Mouse (Mus musculus) MEL (cell line): ENCODE measurements at regions not wholly inside any gene's neighbourhood (a gene's known extent, or its start where the extent isn't known, plus 50 kb on each side); places are given as distances from the start of the nearest gene placed in this dataset.

Source experiments
- DNase-seq: peaks from one replicate; pipeline ENCODE4 v3.0.0; 2011; ENCODE audit warnings: low read depth, low spot score
- H3K27ac ChIP-seq: 2 replicates; pipeline ENCODE4 v1.5.1; 2012; ENCODE audit warnings: low read depth, mild to moderate bottlenecking, control low read depth, low read length, moderate library complexity; ENCODE audit not compliant: control insufficient read depth
- H3K27me3 ChIP-seq, 2 experiments: fragments of 150-350 bp in 1 of 2; sonication (generic) in 1 of 2; 2 replicates each; pipeline ENCODE4 v1.6.1; 2012; ENCODE audit warnings: low read length in 2 of 2, mild to moderate bottlenecking in 2 of 2, improper control_type of control experiment in 1 of 2, moderate library complexity in 1 of 2; ENCODE audit not compliant: insufficient read depth in 2 of 2, control insufficient read depth in 1 of 2
- H3K36me3 ChIP-seq, 2 experiments: 2 replicates each; pipeline ENCODE4 v1.6.1; 2012 to 2014; ENCODE audit warnings: low read length in 2 of 2, improper control_type of control experiment in 1 of 2, inconsistent platforms in 1 of 2, mild to moderate bottlenecking in 1 of 2; ENCODE audit not compliant: insufficient read depth in 2 of 2, control insufficient read depth in 1 of 2
- H3K4me1 ChIP-seq, 2 experiments: fragments of 150-350 bp in 1 of 2; sonication (generic) in 1 of 2; 2 replicates each; pipeline ENCODE4 v1.6.1; 2012; ENCODE audit warnings: low read length in 2 of 2, improper control_type of control experiment in 1 of 2, mild to moderate bottlenecking in 1 of 2; ENCODE audit not compliant: insufficient read depth in 2 of 2, control insufficient read depth in 1 of 2
- H3K4me3 ChIP-seq, 2 experiments: fragments of 150-350 bp in 1 of 2; sonication (generic) in 1 of 2; 2 replicates each; pipeline ENCODE4 v1.5.1; 2012; ENCODE audit warnings: low read depth in 2 of 2, low read length in 2 of 2, mild to moderate bottlenecking in 2 of 2, moderate library complexity in 2 of 2, control low read depth in 1 of 2, improper control_type of control experiment in 1 of 2; ENCODE audit not compliant: control insufficient read depth in 1 of 2, insufficient read depth in 1 of 2
- H3K79me2 ChIP-seq: 2 replicates; pipeline ENCODE4 v1.6.1; 2012; ENCODE audit warnings: mild to moderate bottlenecking, low read length, moderate library complexity; ENCODE audit not compliant: control insufficient read depth, poor library complexity, insufficient read depth
- H3K9ac ChIP-seq: 2 replicates; pipeline ENCODE4 v1.6.1; 2012; ENCODE audit warnings: low read depth, mild to moderate bottlenecking, control low read depth, low read length, moderate library complexity; ENCODE audit not compliant: control insufficient read depth, poor library complexity, severe bottlenecking
- H3K9me3 ChIP-seq: fragments of 150-350 bp; sonication (generic); replicated peaks from 2 replicates; pipeline ENCODE4 v1.6.1; 2012; ENCODE audit warnings: mild to moderate bottlenecking, low read length, improper control_type of control experiment, moderate library complexity; ENCODE audit not compliant: insufficient read depth
- BHLHE40 ChIP-seq: IDR thresholded peaks from 2 replicates; pipeline ENCODE4 v1.6.1; 2012; ENCODE audit warnings: low read depth, mild to moderate bottlenecking, inconsistent platforms, low read length, improper control_type of control experiment, borderline replicate concordance
- CHD2 ChIP-seq: IDR thresholded peaks from 2 replicates; pipeline ENCODE4 v1.6.1; 2011; ENCODE audit warnings: low read length, improper control_type of control experiment
- ETS1 ChIP-seq: IDR thresholded peaks from 2 replicates; pipeline ENCODE4 v1.6.1; 2012; ENCODE audit warnings: low read depth, mild to moderate bottlenecking, inconsistent platforms, low read length, improper control_type of control experiment, moderate library complexity
- JUND ChIP-seq: IDR thresholded peaks from 2 replicates; pipeline ENCODE4 v1.6.1; 2011; ENCODE audit warnings: low read depth, mild to moderate bottlenecking, improper control_type of control experiment, low read length
- MAFK ChIP-seq: IDR thresholded peaks from 2 replicates; pipeline ENCODE4 v1.6.1; 2011; ENCODE audit warnings: low read depth, mild to moderate bottlenecking, low read length, improper control_type of control experiment, borderline replicate concordance
- MYB ChIP-seq: IDR thresholded peaks from 2 replicates; pipeline ENCODE4 v1.6.1; 2011; ENCODE audit warnings: mild to moderate bottlenecking, low read depth, low read length, improper control_type of control experiment
- NELFE ChIP-seq: IDR thresholded peaks from 2 replicates; pipeline ENCODE4 v1.6.1; 2011; ENCODE audit warnings: low read depth, low read length, improper control_type of control experiment
- NRF1 ChIP-seq: IDR thresholded peaks from 2 replicates; pipeline ENCODE4 v1.6.1; 2014; ENCODE audit warnings: low read depth, mild to moderate bottlenecking, inconsistent platforms, low read length, improper control_type of control experiment, moderate library complexity; ENCODE audit not compliant: poor library complexity, insufficient read depth, severe bottlenecking
- POLR2A ChIP-seq, 2 experiments: IDR thresholded peaks; 2 replicates each; pipeline ENCODE4 v1.6.1; 2011 to 2012; ENCODE audit warnings: low read length in 2 of 2, mild to moderate bottlenecking in 2 of 2, control low read depth in 1 of 2, improper control_type of control experiment in 1 of 2, low read depth in 1 of 2, moderate library complexity in 1 of 2; ENCODE audit not compliant: control insufficient read depth in 1 of 2, insufficient read depth in 1 of 2, poor library complexity in 1 of 2
- POLR2AphosphoS5 ChIP-seq: IDR thresholded peaks from 2 replicates; pipeline ENCODE4 v1.6.1; 2012; ENCODE audit warnings: low read depth, borderline replicate concordance, mild to moderate bottlenecking, inconsistent platforms, low read length, moderate library complexity, mixed read lengths
- RCOR1 ChIP-seq: IDR thresholded peaks from 2 replicates; pipeline ENCODE4 v1.6.1; 2012; ENCODE audit warnings: low read depth, mild to moderate bottlenecking, inconsistent platforms, low read length, improper control_type of control experiment
- SMC3 ChIP-seq: IDR thresholded peaks from 2 replicates; pipeline ENCODE4 v1.6.1; 2011; ENCODE audit warnings: low read depth, low read length, improper control_type of control experiment
- TAL1 ChIP-seq: IDR thresholded peaks from 2 replicates; pipeline ENCODE4 v1.6.1; 2012; ENCODE audit warnings: mild to moderate bottlenecking, inconsistent platforms, low read length, moderate library complexity, mixed read lengths
- TBP ChIP-seq: IDR thresholded peaks from 2 replicates; pipeline ENCODE4 v1.8.0; 2011; ENCODE audit warnings: low read depth, low read length, improper control_type of control experiment
- TCF12 ChIP-seq: IDR thresholded peaks from 2 replicates; pipeline ENCODE4 v1.6.1; 2014; ENCODE audit warnings: low read depth, mild to moderate bottlenecking, inconsistent platforms, low read length, improper control_type of control experiment, moderate library complexity
- USF2 ChIP-seq, 2 experiments: IDR thresholded peaks; 2 replicates each; pipeline ENCODE4 v1.6.1; 2011 to 2012; ENCODE audit warnings: improper control_type of control experiment in 2 of 2, low read length in 2 of 2, borderline replicate concordance in 1 of 2, inconsistent platforms in 1 of 2, low read depth in 1 of 2, mild to moderate bottlenecking in 1 of 2; ENCODE audit not compliant: insufficient read depth in 1 of 2
- ZC3H11A ChIP-seq: IDR thresholded peaks from 2 replicates; pipeline ENCODE4 v1.6.1; 2012; ENCODE audit warnings: low read depth, mild to moderate bottlenecking, inconsistent platforms, low read length, improper control_type of control experiment
- ZKSCAN1 ChIP-seq: IDR thresholded peaks from 2 replicates; pipeline ENCODE4 v1.6.1; 2012; ENCODE audit warnings: low read depth, mild to moderate bottlenecking, inconsistent platforms, low read length, improper control_type of control experiment, moderate library complexity
- ZMIZ1 ChIP-seq: IDR thresholded peaks from 2 replicates; pipeline ENCODE4 v1.6.1; 2012; ENCODE audit warnings: low read depth, mild to moderate bottlenecking, inconsistent platforms, low read length, improper control_type of control experiment, moderate library complexity

DNA sequence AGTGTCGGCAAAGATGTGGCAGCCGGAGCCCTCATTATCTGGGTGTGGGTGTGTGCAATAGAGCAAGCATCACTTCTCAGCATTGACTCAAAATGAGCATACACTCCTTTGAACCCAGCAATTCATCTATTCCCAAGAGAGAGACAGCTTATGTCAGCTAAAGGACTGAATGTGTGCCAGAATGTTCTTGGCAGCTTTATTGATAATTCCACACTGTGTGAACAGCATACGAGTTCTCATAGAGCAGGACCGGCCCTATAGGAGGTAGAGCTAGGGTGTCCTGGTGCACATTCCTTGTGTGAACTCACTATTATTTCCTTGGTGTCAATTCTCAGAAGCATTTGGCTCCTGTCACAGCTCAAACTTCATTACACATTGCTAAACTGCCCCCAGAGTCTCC lies 131.3 kb downstream of the Zfp36l2 start:
- Histone ChIP-seq H3K27me3 (peaks cover 2% of the 10 kb centered on the region in 2 experiments; a peak in 3 of 4 replicates), H3K9ac (no peak overlapping the region), H3K27ac (no peak overlapping the region), H3K4me1 (peaks cover 0 to 8% of the 10 kb centered on the region in 2 experiments; a peak in 2 of 4 replicates), H3K4me3 (no peak overlapping the region), H3K9me3 (no peaks in the 10 kb centered on the region), H3K79me2 (no peaks in the 10 kb centered on the region), H3K36me3 (no peaks in the 10 kb centered on the region)
- DNase-seq = no peak
- no peak for TF ChIP-seq SMC3

DNA sequence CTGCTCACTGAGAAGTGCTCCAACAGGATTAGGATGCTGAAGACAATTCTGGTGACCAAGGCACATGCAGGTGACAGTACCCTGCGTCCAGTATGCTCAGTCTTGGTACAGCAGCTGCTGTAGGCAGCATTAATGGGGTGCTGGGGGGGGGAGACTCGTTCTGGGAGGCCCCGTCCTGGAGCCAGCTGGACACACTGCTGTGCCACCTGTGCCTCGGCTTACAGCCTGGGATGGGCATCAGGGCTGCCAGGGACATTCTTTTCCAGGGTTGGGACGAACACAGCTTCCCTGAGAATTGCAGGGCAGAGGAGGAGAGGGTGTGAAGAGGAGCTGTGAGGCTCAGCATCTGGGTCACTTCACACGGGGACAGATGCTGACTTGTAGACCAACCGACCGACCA lies 135.3 kb downstream of the Zfp36l2 start:
- Histone ChIP-seq H3K9me3 (no peaks in the 10 kb centered on the region), H3K36me3 (no peaks in the 10 kb centered on the region), H3K27me3 (peaks cover 2% of the 10 kb centered on the region in 2 experiments; a peak in 3 of 4 replicates), H3K9ac (no peak overlapping the region), H3K79me2 (no peaks in the 10 kb centered on the region), H3K4me3 (no peak overlapping the region), H3K27ac (no peak overlapping the region), H3K4me1 (no peaks in the 10 kb centered on the region)
- DNase-seq = no peak
- no peak for TF ChIP-seq ZC3H11A
- no peak for TF ChIP-seq ETS1
- no peak for TF ChIP-seq ZMIZ1
- no peak for TF ChIP-seq USF2 (IDR thresholded peaks at IDR 0.05; ENCODE audit: borderline replicate concordance in 1 of 2, insufficient read depth in 1 of 2, low read depth in 1 of 2, low read length in 2 of 2)
- no peak for TF ChIP-seq RCOR1
- TF ChIP-seq POLR2AphosphoS5 = no peak
- no peak for TF ChIP-seq BHLHE40
- no peak for TF ChIP-seq NRF1
- no peak for TF ChIP-seq CHD2
- TF ChIP-seq TBP = no peak

DNA sequence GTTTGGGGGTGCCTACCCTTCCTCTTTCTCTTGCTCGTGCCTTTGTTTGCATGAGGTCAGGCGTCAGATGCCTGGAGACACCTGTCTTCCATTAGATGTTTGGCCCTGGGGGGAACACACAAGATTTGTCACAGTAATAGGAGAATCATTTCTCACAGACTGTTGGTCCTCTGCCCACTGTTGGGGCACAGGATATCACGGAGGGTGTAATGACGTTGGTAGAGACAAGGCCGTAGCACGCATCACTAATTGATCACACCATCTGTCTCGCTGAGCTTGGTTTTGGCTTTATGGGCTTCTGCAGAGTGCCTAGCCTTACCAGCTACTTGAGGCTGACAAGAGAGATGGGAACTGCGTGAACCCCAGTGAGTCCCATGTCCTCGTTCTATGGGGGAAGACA lies 136.5 kb downstream of the Zfp36l2 start:
- no peak for TF ChIP-seq USF2 (IDR thresholded peaks at IDR 0.05; ENCODE audit: borderline replicate concordance in 1 of 2, insufficient read depth in 1 of 2, low read depth in 1 of 2, low read length in 2 of 2)
- TF ChIP-seq ZKSCAN1 = no peak
- TF ChIP-seq POLR2A (IDR thresholded peaks at IDR 0.05; ENCODE audit: control insufficient read depth in 1 of 2, insufficient read depth in 1 of 2, low read depth in 1 of 2, low read length in 2 of 2, poor library complexity in 1 of 2) = no peak
- no peak for TF ChIP-seq TBP
- no peak for TF ChIP-seq POLR2AphosphoS5
- TF ChIP-seq ZC3H11A = no peak
- TF ChIP-seq MAFK = no peak
- TF ChIP-seq ZMIZ1 = no peak
- no peak for TF ChIP-seq RCOR1
- TF ChIP-seq JUND = no peak
- no peak for TF ChIP-seq BHLHE40
- TF ChIP-seq TCF12 = no peak
- TF ChIP-seq MYB = no peak
- TF ChIP-seq TAL1 = no peak
- TF ChIP-seq CHD2 = no peak
- no peak for TF ChIP-seq NELFE
- Histone ChIP-seq H3K36me3 (no peaks in the 10 kb centered on the region), H3K27me3 (peaks cover 2% of the 10 kb centered on the region in 2 experiments; a peak in 3 of 4 replicates), H3K27ac (no peak overlapping the region), H3K79me2 (no peaks in the 10 kb centered on the region), H3K9me3 (no peaks in the 10 kb centered on the region), H3K4me1 (no peaks in the 10 kb centered on the region), H3K9ac (no peak overlapping the region), H3K4me3 (no peak overlapping the region)
- DNase-seq = no peak
